8 mouse cellular contexts compared by ENCODE assay signal in the genomic region with DNA sequence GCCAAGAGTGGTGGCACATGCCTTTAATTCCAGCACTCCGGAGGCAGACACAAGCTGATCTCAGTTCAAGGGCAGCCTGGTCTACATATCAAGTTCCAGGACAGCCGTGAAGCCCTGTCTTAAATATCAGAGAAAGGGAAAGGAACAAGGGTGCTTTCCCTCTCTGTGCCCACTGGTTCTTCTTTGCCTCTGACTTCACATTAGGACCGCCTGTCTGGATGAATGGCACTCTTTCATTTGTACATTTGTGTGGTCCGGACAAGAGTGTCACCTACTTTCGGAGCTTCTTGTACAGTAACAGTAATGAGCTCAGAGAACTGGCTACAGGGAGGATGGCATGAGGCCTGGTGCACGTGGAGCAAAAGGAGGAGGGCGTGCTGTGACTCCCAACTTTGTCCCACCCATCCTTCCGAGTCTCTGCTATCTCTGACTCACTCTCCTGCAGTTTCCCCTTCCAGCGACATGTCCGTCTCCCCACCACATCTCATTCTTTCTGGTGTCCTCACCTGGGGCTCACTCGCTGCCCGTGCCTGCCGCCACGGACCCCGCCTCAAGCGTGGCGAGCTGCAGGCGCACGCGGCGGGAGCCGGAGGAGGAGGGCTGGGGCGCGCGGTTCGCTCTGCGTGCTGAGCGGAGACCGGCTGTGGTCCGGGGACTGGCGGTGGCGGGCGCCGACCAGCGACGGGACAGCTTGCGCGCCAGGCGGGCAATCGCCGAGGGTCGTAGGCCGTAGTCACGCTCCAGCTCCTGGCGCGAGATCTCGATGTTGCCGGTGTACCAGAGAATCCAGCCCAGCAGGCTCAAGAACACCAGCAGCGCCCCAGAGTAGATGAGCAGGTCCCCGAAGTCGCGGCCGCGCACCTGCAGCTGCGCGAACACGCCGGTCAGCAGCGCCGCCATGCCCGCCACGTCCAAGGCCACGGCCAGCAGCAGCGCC. TPM values are rescaled to one million over a fixed set of nuclear protein-coding genes. Genes with fewer than 3 reads are reported as not detected.
DNase-seq lines count a peak whose midpoint lies in the region; ATAC-seq lines count a peak whose summit lies in the region.

No protein-coding gene starts in this region.

- peak overlapping the region; percentile 84 for H3K4me2 ChIP-seq in hindbrain, embryonic 11.5 days (replicated peaks; ENCODE audit: low read depth, low read length)

- no peak overlapping the region for H3K27ac ChIP-seq in hindbrain, embryonic 11.5 days (ENCODE audit: low read depth, low read length)

- peaks cover 6% of the 10 kb centered on the region; the same call in 1 of the 2 replicates for H3K27me3 ChIP-seq in hindbrain, embryonic 11.5 days (ENCODE audit: control insufficient read depth, insufficient read depth, low read length)

- 2% methylated on average over 58 of the region's 64 CpGs for WGBS in hindbrain, embryonic 11.5 days

- H3K4me1 ChIP-seq in hindbrain, embryonic 11.5 days (replicated peaks; ENCODE audit: control insufficient read depth, insufficient read depth, low read length): no peaks in the 10 kb centered on the region

- no peaks in the 10 kb centered on the region for H3K36me3 ChIP-seq in hindbrain, embryonic 11.5 days (ENCODE audit: control insufficient read depth, insufficient read depth, low read length)

- H3K4me3 ChIP-seq in hindbrain, embryonic 11.5 days (ENCODE audit: low read depth, low read length): peak overlapping the region; percentile 45

- H3K9me3 ChIP-seq in hindbrain, embryonic 11.5 days (ENCODE audit: control insufficient read depth, low read length): no peaks in the 10 kb centered on the region

- peak; percentile 82 for DNase-seq in MEL-GATA-1-ER (ENCODE audit: extremely low read depth, low read depth)
- peak; percentile 53 for DNase-seq in cerebellum, adult 11 months
- peak; percentile 67 for DNase-seq in forelimb bud, embryonic 11.5 days (ENCODE audit: low read depth, low spot score)
- DNase-seq in hindbrain, embryonic 11.5 days (ENCODE audit: low spot score): peak; percentile 78
- peak; percentile 39 to 53 for DNase-seq in left cerebral cortex, adult 8-10 months (ENCODE audit: low spot score in 2 of 2)
- peak; percentile 75 to 79 for DNase-seq in lung, postnatal 4 days
- DNase-seq in right cerebral cortex, adult 18-20 months: peak; percentile 53
- DNase-seq in urinary bladder, postnatal 25 days (ENCODE audit: low spot score): peak; percentile 56

- H3K9ac ChIP-seq in hindbrain, embryonic 11.5 days (ENCODE audit: low read depth, low read length): peak overlapping the region; percentile 78

- ATAC-seq in hindbrain, embryonic 11.5 days (ENCODE audit: low FRiP score): peak; percentile 55

RNA-seq across cellular contexts. Expression of gene Tmem238, which starts 0.7 kb away (rescaled TPM):
- polyA plus RNA-seq in hindbrain, embryonic 11.5 days (2014; fragmentation: Nextera tagmentation; extraction: Ambion mirVana): 0.78 and 0.93 TPM in 2 replicates
- 1 to 10 TPM; 3.0 to 4.2 (median 3.1) TPM for total RNA-seq in left cerebral cortex, adult 8-10 months (2022)

RNA-seq across cellular contexts. Expression of gene Rpl28, which starts 3.9 kb away (rescaled TPM):
- 186 and 191 TPM in 2 replicates for polyA plus RNA-seq in hindbrain, embryonic 11.5 days (2014; fragmentation: Nextera tagmentation; extraction: Ambion mirVana)
- 100 to 1,000 TPM; 329 to 537 (median 413) TPM for total RNA-seq in left cerebral cortex, adult 8-10 months (2022)

RNA-seq across cellular contexts. Expression of gene Tmem190, which starts 6.0 kb away (rescaled TPM):
- polyA plus RNA-seq in hindbrain, embryonic 11.5 days (2014; fragmentation: Nextera tagmentation; extraction: Ambion mirVana): not detected in 2 replicates
- total RNA-seq in left cerebral cortex, adult 8-10 months (2022): not detected

RNA-seq across cellular contexts. Expression of gene Il11, which starts 6.1 kb away (rescaled TPM):
- polyA plus RNA-seq in hindbrain, embryonic 11.5 days (2014; fragmentation: Nextera tagmentation; extraction: Ambion mirVana): 0.08 and 0.14 TPM in 2 replicates
- under 1 TPM; 0.26 to 0.70 (median 0.39) TPM for total RNA-seq in left cerebral cortex, adult 8-10 months (2022)

RNA-seq across cellular contexts. Expression of gene Fam71e2, which starts 17.7 kb away (rescaled TPM):
- not detected in 2 replicates for polyA plus RNA-seq in hindbrain, embryonic 11.5 days (2014; fragmentation: Nextera tagmentation; extraction: Ambion mirVana)
- total RNA-seq in left cerebral cortex, adult 8-10 months (2022): not detected
